8 mouse cellular contexts compared by ENCODE assay signal in genomic region chr10:83544103-83544479, GRCm38 (mm10). TPM values are rescaled to one million over a fixed set of nuclear protein-coding genes. Genes with fewer than 3 reads are reported as not detected.
A peak's percentile ranks its signal among the peaks of the same experiment; 100 is the strongest.
DNase-seq lines count a peak whose midpoint lies in the region; ATAC-seq and TF ChIP-seq lines count a peak whose summit lies in the region.

No protein-coding gene starts in this region.

- under 1% methylated on average over 33 of the region's 41 CpGs for WGBS in heart, embryonic 13.5 days
- 0% methylated on average over 16 of the region's 41 CpGs for WGBS in hindbrain, embryonic 13.5 days
- WGBS in stomach, postnatal 0 days, result 0% methylated on average over 31 of the region's 41 CpGs

- H3K4me2 ChIP-seq in heart, embryonic 13.5 days, result peak overlapping the region; percentile 77
- peak overlapping the region; percentile 61 for H3K4me2 ChIP-seq in hindbrain, embryonic 13.5 days
- peak overlapping the region; percentile 61 for H3K4me2 ChIP-seq in stomach, postnatal 0 days (replicated peaks; ENCODE audit: low read depth)

- no peak for TF ChIP-seq EP300 in stomach, postnatal 0 days (optimal IDR thresholded peaks at IDR 0.05)

- H3K27ac ChIP-seq in heart, embryonic 13.5 days (replicated peaks), result peak overlapping the region; percentile 90
- H3K27ac ChIP-seq in hindbrain, embryonic 13.5 days, result peak overlapping the region; percentile 95
- peak overlapping the region; percentile 94 for H3K27ac ChIP-seq in stomach, postnatal 0 days (replicated peaks)

- peak; percentile 89 for ATAC-seq in heart, embryonic 13.5 days (ENCODE audit: extremely low read depth, insufficient number of reproducible peaks, low FRiP score, low TSS enrichment)
- peak; percentile 94 for ATAC-seq in hindbrain, embryonic 13.5 days (ENCODE audit: low FRiP score)
- ATAC-seq in stomach, postnatal 0 days (ENCODE audit: low FRiP score, low TSS enrichment), result peak; percentile 93

- peak overlapping the region; percentile 90 for H3K4me3 ChIP-seq in heart, embryonic 13.5 days
- peak overlapping the region; percentile 91 for H3K4me3 ChIP-seq in hindbrain, embryonic 13.5 days
- peak overlapping the region; percentile 90 for H3K4me3 ChIP-seq in stomach, postnatal 0 days (ENCODE audit: low read depth, low read length)

- peak overlapping the region; percentile 92 for H3K9ac ChIP-seq in heart, embryonic 13.5 days
- H3K9ac ChIP-seq in hindbrain, embryonic 13.5 days, result peak overlapping the region; percentile 92
- peak overlapping the region; percentile 89 for H3K9ac ChIP-seq in stomach, postnatal 0 days (ENCODE audit: low read length)

- no peaks in the 10 kb centered on the region for H3K9me3 ChIP-seq in heart, embryonic 13.5 days
- H3K9me3 ChIP-seq in hindbrain, embryonic 13.5 days, result no peaks in the 10 kb centered on the region
- H3K9me3 ChIP-seq in stomach, postnatal 0 days (ENCODE audit: control insufficient read depth, low read length), result no peaks in the 10 kb centered on the region

- no peaks in the 10 kb centered on the region for H3K27me3 ChIP-seq in heart, embryonic 13.5 days (replicated peaks)
- 0 out of 2 replicates have a peak, but pooled peaks cover 4% of the 10 kb centered on the region for H3K27me3 ChIP-seq in hindbrain, embryonic 13.5 days
- no peaks in the 10 kb centered on the region for H3K27me3 ChIP-seq in stomach, postnatal 0 days (ENCODE audit: control insufficient read depth, insufficient read depth, low read length)

- peaks cover 27% of the 10 kb centered on the region for H3K4me1 ChIP-seq in heart, embryonic 13.5 days
- H3K4me1 ChIP-seq in hindbrain, embryonic 13.5 days (replicated peaks), result peaks cover 19% of the 10 kb centered on the region
- H3K4me1 ChIP-seq in stomach, postnatal 0 days (replicated peaks; ENCODE audit: control insufficient read depth, insufficient read depth), result no peaks in the 10 kb centered on the region

- no peak for DNase-seq in heart, adult 9 months (ENCODE audit: low spot score in 2 of 2)
- peak; percentile 60 for DNase-seq in CD4-positive, CD25-positive, alpha-beta regulatory T cell, adult 2 months (ENCODE audit: low read depth, low spot score)
- DNase-seq in c-Kit-negative CD71-positive TER-119-positive erythroid progenitor cells, embryonic 14.5 days (ENCODE audit: low read depth, low spot score), result peak; percentile 27
- DNase-seq in lung, postnatal 25 days (ENCODE audit: low spot score), result peak; percentile 56
- no peak for DNase-seq in stomach, postnatal 0 days (ENCODE audit: low spot score)
- DNase-seq in urinary bladder, adult 2 months (ENCODE audit: low spot score), result no peak

- peak; percentile 12; the same call in 1 of the 2 replicates for TF ChIP-seq CTCF in stomach, postnatal 0 days (IDR thresholded peaks at IDR 0.05; ENCODE audit: low read depth)

- H3K36me3 ChIP-seq in heart, embryonic 13.5 days, result peaks cover 14% of the 10 kb centered on the region
- peaks cover 9% of the 10 kb centered on the region; the same call in 1 of the 2 replicates for H3K36me3 ChIP-seq in hindbrain, embryonic 13.5 days
- no peaks in the 10 kb centered on the region for H3K36me3 ChIP-seq in stomach, postnatal 0 days (ENCODE audit: control insufficient read depth, insufficient read depth, low read length)

RNA-seq across cellular contexts. Expression of gene Washc4, which starts 0.5 kb away (rescaled TPM):
- polyA plus RNA-seq in heart, embryonic 13.5 days (2015; fragmentation: Nextera tagmentation; extraction: Ambion mirVana), result 22.0 and 23.9 TPM in 2 replicates
- polyA plus RNA-seq in hindbrain, embryonic 13.5 days (2015; fragmentation: Nextera tagmentation; extraction: Ambion mirVana), result 36.8 and 38.9 TPM in 2 replicates
- polyA plus RNA-seq in stomach, postnatal 0 days (2015; fragmentation: Nextera tagmentation; extraction: Ambion mirVana), result 16.6 and 18.7 TPM in 2 replicates
- polyA plus RNA-seq in urinary bladder, adult 2 months (2012; rRNA removed), result 11.4 and 13.7 TPM in 2 replicates

RNA-seq across cellular contexts. Expression of gene Aldh1l2, which starts 10.2 kb away (rescaled TPM):
- polyA plus RNA-seq in heart, embryonic 13.5 days (2015; fragmentation: Nextera tagmentation; extraction: Ambion mirVana), result 9.1 and 10.4 TPM in 2 replicates
- polyA plus RNA-seq in hindbrain, embryonic 13.5 days (2015; fragmentation: Nextera tagmentation; extraction: Ambion mirVana), result 15.7 and 17.1 TPM in 2 replicates
- 0.88 and 1.2 TPM in 2 replicates for polyA plus RNA-seq in stomach, postnatal 0 days (2015; fragmentation: Nextera tagmentation; extraction: Ambion mirVana)
- 3.0 and 3.1 TPM in 2 replicates for polyA plus RNA-seq in urinary bladder, adult 2 months (2012; rRNA removed)

Comparison
In these comparisons a context has a peak if more than half of its experiments do, and no peak if none do; other contexts are left out.
1. DNase-seq: peak in CD4-positive, CD25-positive, alpha-beta regulatory T cell, adult 2 months (single experiment), c-Kit-negative CD71-positive TER-119-positive erythroid progenitor cells, embryonic 14.5 days (single experiment) and lung, postnatal 25 days (single experiment); none in heart, adult 9 months (0 of 2), stomach, postnatal 0 days (single experiment) and urinary bladder, adult 2 months (single experiment).
2. Peak in every context shown above with its lines, with median percentiles within 50 percentile points of each other: ATAC-seq, H3K27ac ChIP-seq, H3K4me2 ChIP-seq, H3K4me3 ChIP-seq and H3K9ac ChIP-seq.